Mouse (Mus musculus) thymus, postnatal 25 days (tissue): Measurements from ENCODE around the gene St6galnac5.

Experiments used
- DNase-seq: peaks from one replicate; pipeline ENCODE4 v3.0.0; 2022

The St6galnac5 gene

GRCm38 (mm10) chr3:152950299-152950698, 31.7 kb downstream of the St6galnac5 start:
- no peak for DNase-seq

- DNase-seq, result no peak
Observed at GRCm38 (mm10) chr3:152949233-152949777, 32.7 kb downstream of the St6galnac5 start.

- DNase-seq, result no peak
Observed at GRCm38 (mm10) chr3:152948556-152948955, 33.5 kb downstream of the St6galnac5 start.

- DNase-seq, result no peak
Observed at GRCm38 (mm10) chr3:152947031-152947640, 34.9 kb downstream of the St6galnac5 start.

GRCm38 (mm10) chr3:152944766-152945165, 37.3 kb downstream of the St6galnac5 start:
- DNase-seq, result peak; percentile 67

- DNase-seq, result peak; percentile 83
Observed at GRCm38 (mm10) chr3:152942985-152943384, 39.1 kb downstream of the St6galnac5 start.

GRCm38 (mm10) chr3:152941671-152942070, 40.4 kb downstream of the St6galnac5 start:
- peak; percentile 48 for DNase-seq

GRCm38 (mm10) chr3:152936313-152936712, 45.7 kb downstream of the St6galnac5 start:
- DNase-seq, result no peak

GRCm38 (mm10) chr3:152933737-152934136, 48.3 kb downstream of the St6galnac5 start:
- no peak for DNase-seq

- no peak for DNase-seq
Observed at GRCm38 (mm10) chr3:152932544-152932943, 49.5 kb downstream of the St6galnac5 start.

- no peak for DNase-seq
Observed at GRCm38 (mm10) chr3:152932096-152932495, 50.0 kb downstream of the St6galnac5 start.

GRCm38 (mm10) chr3:152931354-152931753, 50.7 kb downstream of the St6galnac5 start:
- no peak for DNase-seq

- DNase-seq, result peak; percentile 65
Observed at GRCm38 (mm10) chr3:152929788-152930281, 52.2 kb downstream of the St6galnac5 start.

GRCm38 (mm10) chr3:152929256-152929787, 52.7 kb downstream of the St6galnac5 start:
- no peak for DNase-seq

GRCm38 (mm10) chr3:152928287-152928975, 53.6 kb downstream of the St6galnac5 start:
- DNase-seq, result peak; percentile 60

GRCm38 (mm10) chr3:152926166-152926565, 55.9 kb downstream of the St6galnac5 start:
- DNase-seq, result no peak

GRCm38 (mm10) chr3:152925364-152925763, 56.7 kb downstream of the St6galnac5 start:
- DNase-seq, result no peak

GRCm38 (mm10) chr3:152923530-152923929, 58.5 kb downstream of the St6galnac5 start:
- DNase-seq, result no peak

- DNase-seq, result no peak
Observed at GRCm38 (mm10) chr3:152920365-152920764, 61.7 kb downstream of the St6galnac5 start.

GRCm38 (mm10) chr3:152919101-152919500, 62.9 kb downstream of the St6galnac5 start:
- DNase-seq, result peak; percentile 32

- DNase-seq, result peak; percentile 23
Observed at GRCm38 (mm10) chr3:152917579-152917978, 64.5 kb downstream of the St6galnac5 start.

- DNase-seq, result no peak
Observed at GRCm38 (mm10) chr3:152914376-152914775, 67.7 kb downstream of the St6galnac5 start.

- no peak for DNase-seq
Observed at GRCm38 (mm10) chr3:152913625-152914024, 68.4 kb downstream of the St6galnac5 start.

GRCm38 (mm10) chr3:152913150-152913549, 68.9 kb downstream of the St6galnac5 start:
- DNase-seq, result no peak
